Mouse (Mus musculus): ENCODE data around the gene Myh6. TPM values are rescaled to one million over a fixed set of nuclear protein-coding genes. Genes with fewer than 3 reads are reported as not detected.

The Myh6 gene
- polyA plus RNA-seq, 1 experiment: not detected

GRCm38 (mm10) chr14:54925349-54926342 is 41.1 kb downstream of the Myh6 start, which contains the start of gene Efs:
TSS of gene Efs (minus strand) at chr14:54926126.
- 14% methylated on average over 57 of the region's 57 CpGs for WGBS
- H3K27ac ChIP-seq (ENCODE audit: insufficient read depth, low read depth, low read length): peak within 1 kb of the TSS; percentile 49
- peaks cover 8% of the 10 kb centered on the region; the same call in 1 of the 2 replicates for H3K4me1 ChIP-seq (ENCODE audit: control insufficient read depth, insufficient read depth, insufficient read length, low read length)
- H3K36me3 ChIP-seq (ENCODE audit: control insufficient read depth, insufficient read depth, low read length): no peaks in the 10 kb centered on the region
- TF ChIP-seq POLR2A (IDR thresholded peaks at IDR 0.05; ENCODE audit: low read depth, low read length) (no peak), CTCF (IDR thresholded peaks at IDR 0.05; ENCODE audit: extremely low read depth, insufficient read length, insufficient replicate concordance, low read depth, low read length) (no peak)
- peak within 1 kb of the TSS; percentile 57 for H3K4me3 ChIP-seq (ENCODE audit: low read depth, low read length)
- H3K27me3 ChIP-seq (ENCODE audit: control insufficient read depth, insufficient read depth, low read length): peaks cover 26% of the 10 kb centered on the region

GRCm38 (mm10) chr14:54924641-54925348 is 41.9 kb downstream of the Myh6 start:
- no peaks in the 10 kb centered on the region for H3K36me3 ChIP-seq (ENCODE audit: control insufficient read depth, insufficient read depth, low read length)
- peak overlapping the region; percentile 57 for H3K4me3 ChIP-seq (ENCODE audit: low read depth, low read length)
- H3K27ac ChIP-seq (ENCODE audit: insufficient read depth, low read depth, low read length): peak overlapping the region; percentile 49; the same call in 1 of the 2 replicates
- 26% methylated on average over 7 of the region's 7 CpGs for WGBS
- TF ChIP-seq CTCF (IDR thresholded peaks at IDR 0.05; ENCODE audit: extremely low read depth, insufficient read length, insufficient replicate concordance, low read depth, low read length): no peak
- no peak for TF ChIP-seq POLR2A (IDR thresholded peaks at IDR 0.05; ENCODE audit: low read depth, low read length)
- H3K27me3 ChIP-seq (ENCODE audit: control insufficient read depth, insufficient read depth, low read length): peaks cover 25% of the 10 kb centered on the region
- H3K4me1 ChIP-seq (ENCODE audit: control insufficient read depth, insufficient read depth, insufficient read length, low read length): peaks cover 8% of the 10 kb centered on the region; the same call in 1 of the 2 replicates

- TF ChIP-seq POLR2A (IDR thresholded peaks at IDR 0.05; ENCODE audit: low read depth, low read length) (no peak), CTCF (IDR thresholded peaks at IDR 0.05; ENCODE audit: extremely low read depth, insufficient read length, insufficient replicate concordance, low read depth, low read length) (no peak)
- WGBS: 76% methylated on average over 16 of the region's 16 CpGs
These were observed 46.5 kb downstream of the Myh6 start for GRCm38 (mm10) chr14:54920076-54920685.

GRCm38 (mm10) chr14:54913343-54913742 is 53.4 kb downstream of the Myh6 start:
- H3K4me1 ChIP-seq (ENCODE audit: control insufficient read depth, insufficient read depth, insufficient read length, low read length): peaks cover 6% of the 10 kb centered on the region
- peaks cover 15% of the 10 kb centered on the region for H3K27me3 ChIP-seq (ENCODE audit: control insufficient read depth, insufficient read depth, low read length)
- WGBS: 23% methylated on average over 10 of the region's 10 CpGs
- no peak overlapping the region for H3K27ac ChIP-seq (ENCODE audit: insufficient read depth, low read depth, low read length)
- no peaks in the 10 kb centered on the region for H3K36me3 ChIP-seq (ENCODE audit: control insufficient read depth, insufficient read depth, low read length)
- TF ChIP-seq CTCF (IDR thresholded peaks at IDR 0.05; ENCODE audit: extremely low read depth, insufficient read length, insufficient replicate concordance, low read depth, low read length) (no peak), POLR2A (IDR thresholded peaks at IDR 0.05; ENCODE audit: low read depth, low read length) (no peak)
- H3K4me3 ChIP-seq (ENCODE audit: low read depth, low read length): peak overlapping the region; percentile 72

More at GRCm38 (mm10) chr14:54920076-54920685, 46.5 kb downstream of the Myh6 start:
- H3K4me3 ChIP-seq (ENCODE audit: low read depth, low read length): no peak overlapping the region
- no peaks in the 10 kb centered on the region for H3K4me1 ChIP-seq (ENCODE audit: control insufficient read depth, insufficient read depth, insufficient read length, low read length)
- no peak overlapping the region for H3K27ac ChIP-seq (ENCODE audit: insufficient read depth, low read depth, low read length)
- H3K36me3 ChIP-seq (ENCODE audit: control insufficient read depth, insufficient read depth, low read length): no peaks in the 10 kb centered on the region
- H3K27me3 ChIP-seq (ENCODE audit: control insufficient read depth, insufficient read depth, low read length): no peaks in the 10 kb centered on the region

- no peak for TF ChIP-seq CTCF (IDR thresholded peaks at IDR 0.05; ENCODE audit: extremely low read depth, insufficient read length, insufficient replicate concordance, low read depth, low read length)
- peak; percentile 39; the same call in 1 of the 2 replicates for TF ChIP-seq POLR2A (IDR thresholded peaks at IDR 0.05; ENCODE audit: low read depth, low read length)
- WGBS: under 1% methylated on average over 28 of the region's 28 CpGs
- Histone ChIP-seq H3K4me3 (ENCODE audit: low read depth, low read length) (peak within 1 kb of the TSS; percentile 72), H3K4me1 (ENCODE audit: control insufficient read depth, insufficient read depth, insufficient read length, low read length) (peaks cover 6% of the 10 kb centered on the region), H3K27me3 (ENCODE audit: control insufficient read depth, insufficient read depth, low read length) (peaks cover 15% of the 10 kb centered on the region), H3K27ac (ENCODE audit: insufficient read depth, low read depth, low read length) (no peak within 1 kb of the TSS), H3K36me3 (ENCODE audit: control insufficient read depth, insufficient read depth, low read length) (no peaks in the 10 kb centered on the region)
These were observed 53.8 kb downstream of the Myh6 start, which contains the start of gene Slc22a17 for GRCm38 (mm10) chr14:54912886-54913285. TSS of gene Slc22a17 (minus strand) at chr14:54913132.

- H3K4me3 ChIP-seq (ENCODE audit: low read depth, low read length): peak overlapping the region; percentile 72
- TF ChIP-seq CTCF (IDR thresholded peaks at IDR 0.05; ENCODE audit: extremely low read depth, insufficient read length, insufficient replicate concordance, low read depth, low read length): no peak
- TF ChIP-seq POLR2A (IDR thresholded peaks at IDR 0.05; ENCODE audit: low read depth, low read length): no peak
- peaks cover 15% of the 10 kb centered on the region for H3K27me3 ChIP-seq (ENCODE audit: control insufficient read depth, insufficient read depth, low read length)
- H3K4me1 ChIP-seq (ENCODE audit: control insufficient read depth, insufficient read depth, insufficient read length, low read length): peaks cover 6% of the 10 kb centered on the region
- no peaks in the 10 kb centered on the region for H3K36me3 ChIP-seq (ENCODE audit: control insufficient read depth, insufficient read depth, low read length)
- 5% methylated on average over 69 of the region's 69 CpGs for WGBS
- no peak overlapping the region for H3K27ac ChIP-seq (ENCODE audit: insufficient read depth, low read depth, low read length)
These were observed 54.4 kb downstream of the Myh6 start for GRCm38 (mm10) chr14:54912109-54912850.

Measured in small intestine, adult 2 months (tissue).